8 mouse cellular contexts compared by ENCODE assay signal in genomic region chr9:41156006-41156719, GRCm38 (mm10). TPM values are rescaled to one million over a fixed set of nuclear protein-coding genes. Genes with fewer than 3 reads are reported as not detected.
DNase-seq lines count a peak whose midpoint lies in the region; ATAC-seq lines count a peak whose summit lies in the region.

No protein-coding gene starts in this region.

- H3K27ac ChIP-seq in kidney, embryonic 14.5 days (ENCODE audit: low read depth, low read length), result no peak overlapping the region
- H3K27ac ChIP-seq in hindbrain, embryonic 13.5 days, result no peak overlapping the region
- peak overlapping the region; percentile 90; the same call in 1 of the 2 replicates for H3K27ac ChIP-seq in midbrain, embryonic 16.5 days (ENCODE audit: low read length)

- H3K9ac ChIP-seq in kidney, embryonic 14.5 days (ENCODE audit: low read depth, low read length), result peak overlapping the region; percentile 76
- peak overlapping the region; percentile 87 for H3K9ac ChIP-seq in hindbrain, embryonic 13.5 days
- peak overlapping the region; percentile 92 for H3K9ac ChIP-seq in midbrain, embryonic 16.5 days (ENCODE audit: low read depth, low read length)

- peaks cover 4% of the 10 kb centered on the region; the same call in 1 of the 2 replicates for H3K27me3 ChIP-seq in kidney, embryonic 14.5 days (ENCODE audit: control insufficient read depth, insufficient read depth, low read length)
- peaks cover 18% of the 10 kb centered on the region for H3K27me3 ChIP-seq in hindbrain, embryonic 13.5 days
- H3K27me3 ChIP-seq in midbrain, embryonic 16.5 days (ENCODE audit: control insufficient read depth, insufficient read depth, low read depth, low read length), result no peaks in the 10 kb centered on the region

- no peak for DNase-seq in kidney, postnatal 25 days
- peak; percentile 63 to 69 for DNase-seq in cerebellum, adult 18-20 months
- no peak for DNase-seq in ovary, postnatal 36 days (ENCODE audit: low spot score)
- DNase-seq in adrenal gland, postnatal 14 days, result no peak

- H3K4me2 ChIP-seq in kidney, embryonic 14.5 days (replicated peaks; ENCODE audit: low read depth, low read length), result peak overlapping the region; percentile 82
- peak overlapping the region; percentile 81 for H3K4me2 ChIP-seq in hindbrain, embryonic 13.5 days
- peak overlapping the region; percentile 81 for H3K4me2 ChIP-seq in midbrain, embryonic 16.5 days (ENCODE audit: low read length)

- 16% methylated on average over 20 of the region's 20 CpGs for WGBS in kidney, embryonic 14.5 days
- 20% methylated on average over 19 of the region's 20 CpGs for WGBS in hindbrain, embryonic 13.5 days
- WGBS in midbrain, embryonic 16.5 days, result 18% methylated on average over 20 of the region's 20 CpGs

- no peak for ATAC-seq in kidney, embryonic 14.5 days (ENCODE audit: low FRiP score, low TSS enrichment)
- 0 out of 2 replicates have a peak, but pooled peaks have one; percentile 4 for ATAC-seq in hindbrain, embryonic 13.5 days (ENCODE audit: low FRiP score)
- peak; percentile 27; the same call in 1 of the 2 replicates for ATAC-seq in midbrain, embryonic 16.5 days
- no peak for ATAC-seq in monocyte, adult 5-6 weeks (replicated peaks; ENCODE audit: insufficient number of reproducible peaks, low FRiP score, low TSS enrichment, poor library complexity, severe bottlenecking)

- no peaks in the 10 kb centered on the region for H3K9me3 ChIP-seq in kidney, embryonic 14.5 days (ENCODE audit: control insufficient read depth, low read length)
- no peaks in the 10 kb centered on the region for H3K9me3 ChIP-seq in hindbrain, embryonic 13.5 days
- H3K9me3 ChIP-seq in midbrain, embryonic 16.5 days (replicated peaks; ENCODE audit: control insufficient read depth, low read length, poor library complexity, severe bottlenecking), result no peaks in the 10 kb centered on the region

- H3K4me1 ChIP-seq in kidney, embryonic 14.5 days (ENCODE audit: control insufficient read depth, insufficient read depth, low read length), result peaks cover 32% of the 10 kb centered on the region
- peaks cover 45% of the 10 kb centered on the region for H3K4me1 ChIP-seq in hindbrain, embryonic 13.5 days (replicated peaks)
- H3K4me1 ChIP-seq in midbrain, embryonic 16.5 days (ENCODE audit: control insufficient read depth, insufficient read depth, low read length), result peaks cover 11% of the 10 kb centered on the region; the same call in 1 of the 2 replicates

- no peaks in the 10 kb centered on the region for H3K36me3 ChIP-seq in kidney, embryonic 14.5 days (ENCODE audit: control insufficient read depth, insufficient read depth, low read length)
- no peaks in the 10 kb centered on the region for H3K36me3 ChIP-seq in hindbrain, embryonic 13.5 days
- no peaks in the 10 kb centered on the region for H3K36me3 ChIP-seq in midbrain, embryonic 16.5 days (ENCODE audit: control insufficient read depth, insufficient read depth, low read length)

- H3K4me3 ChIP-seq in kidney, embryonic 14.5 days (ENCODE audit: low read length), result peak overlapping the region; percentile 85
- peak overlapping the region; percentile 89 for H3K4me3 ChIP-seq in hindbrain, embryonic 13.5 days
- H3K4me3 ChIP-seq in midbrain, embryonic 16.5 days (ENCODE audit: low read depth, low read length), result peak overlapping the region; percentile 89

RNA-seq across cellular contexts. Expression of gene Ubash3b, which starts 5.3 kb away (rescaled TPM):
- 9.3 TPM in 2 replicates for polyA plus RNA-seq in kidney, embryonic 14.5 days (2014; fragmentation: Nextera tagmentation; extraction: Ambion mirVana)
- 17.3 and 18.2 TPM in 2 replicates for polyA plus RNA-seq in hindbrain, embryonic 13.5 days (2015; fragmentation: Nextera tagmentation; extraction: Ambion mirVana)
- 23.2 and 24.2 TPM in 2 replicates for polyA plus RNA-seq in midbrain, embryonic 16.5 days (2015; fragmentation: Nextera tagmentation; extraction: Ambion mirVana)
- 2.1 and 4.5 TPM in 2 replicates for total RNA-seq in adrenal gland, postnatal 14 days (2021)
- 13.4 to 29.4 TPM (median 21.3 TPM) in 3 replicates for total RNA-seq in monocyte, adult 5-6 weeks (2017)

Comparison
In these comparisons a context has a peak if more than half of its experiments do, and no peak if none do; other contexts are left out.
1. ATAC-seq: peak in hindbrain, embryonic 13.5 days (single experiment) and midbrain, embryonic 16.5 days (single experiment); none in kidney, embryonic 14.5 days (single experiment) and monocyte, adult 5-6 weeks (single experiment).
2. DNase-seq: peak in cerebellum, adult 18-20 months (2 of 2); none in kidney, postnatal 25 days (0 of 2), ovary, postnatal 36 days (single experiment) and adrenal gland, postnatal 14 days (single experiment).
3. Peak in every context shown above with its lines, with median percentiles within 50 percentile points of each other: H3K4me2 ChIP-seq, H3K4me3 ChIP-seq and H3K9ac ChIP-seq.